Mouse (Mus musculus): ENCODE data around the gene Olfr1065. TPM values are rescaled to one million over a fixed set of nuclear protein-coding genes. Genes with fewer than 3 reads are reported as not detected.

Gene Olfr1065
- polyA plus RNA-seq (2012; rRNA removed), result not detected in 2 replicates

GRCm38 (mm10) chr2:86450491-86450890 is at the start of gene Olfr1065:
Gene Olfr1065, minus strand, starts transcription at chr2:86450591.

DNA sequence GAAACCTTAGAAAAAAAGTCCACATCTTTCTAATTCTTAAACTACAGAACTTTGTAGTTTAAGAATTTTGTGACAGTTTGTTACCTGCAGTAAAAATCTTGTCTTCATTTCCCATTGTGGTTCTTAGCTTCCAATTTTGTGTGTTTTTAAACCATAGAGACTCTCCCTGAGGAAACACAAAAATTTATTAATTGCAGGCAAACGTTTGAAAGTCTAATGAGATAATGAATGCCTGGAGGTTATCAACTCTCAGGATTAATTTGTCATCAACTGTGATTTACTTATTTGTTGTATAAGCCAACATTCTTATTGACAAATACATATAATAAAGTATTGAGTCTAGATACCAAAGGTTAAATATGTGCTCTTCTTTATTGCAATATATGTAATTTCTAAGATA is 36.9 kb upstream of the Olfr1065 start, which contains the start of gene Olfr228:
Gene Olfr228 (minus strand): TSS at position 101 of the 400 bp plus-strand sequence.

DNA sequence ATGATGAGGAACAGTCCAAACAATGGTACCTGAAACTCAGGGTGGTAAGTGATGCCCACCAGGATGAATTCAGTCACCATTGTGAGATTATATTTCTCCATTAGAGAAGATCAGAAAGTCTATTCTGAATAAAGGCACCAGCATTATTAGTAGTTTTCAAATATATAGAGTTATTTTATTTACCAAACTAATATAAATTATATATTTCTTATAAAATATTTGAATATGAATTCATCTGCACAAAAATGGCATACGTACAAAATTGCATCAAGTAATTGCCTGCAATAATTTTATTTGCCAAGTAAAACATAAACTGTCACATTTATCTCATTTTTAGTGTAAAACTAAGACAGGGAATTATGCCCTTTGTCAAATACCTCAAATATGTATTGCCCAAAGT is 5.8 kb upstream of the Olfr1065 start, which contains the start of gene Olfr1066:
Gene Olfr1066 (minus strand): TSS at position 101 of the 400 bp plus-strand sequence.

DNA sequence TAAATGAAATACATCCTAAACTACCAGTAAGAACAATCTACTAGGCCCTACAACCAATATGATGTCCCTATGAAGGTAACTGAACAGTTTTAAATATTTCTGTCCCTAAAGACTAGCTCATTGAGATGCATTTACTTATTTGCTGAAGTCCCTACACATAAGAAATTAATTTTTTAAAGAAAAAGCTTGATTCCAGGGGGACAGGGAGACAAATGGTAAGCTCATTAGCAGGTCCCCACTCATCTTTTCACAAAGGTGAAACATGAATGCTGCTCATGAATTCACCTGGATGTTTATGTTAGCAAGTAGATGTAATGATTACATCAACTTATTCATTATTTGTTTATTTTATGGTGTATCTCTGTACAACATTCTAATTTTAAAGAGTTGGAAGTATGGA is 23.7 kb downstream of the Olfr1065 start, which contains the start of gene Olfr1062:
Gene Olfr1062 (minus strand): TSS at position 101 of the 400 bp plus-strand sequence.

GRCm38 (mm10) chr2:86413950-86414349 is 36.4 kb downstream of the Olfr1065 start, which contains the start of gene Olfr1061:
Gene Olfr1061, minus strand, starts transcription at chr2:86414050.

Other genes with a start within 250 kb of the Olfr1065 start
- gene Olfr1045, start 247.6 kb downstream of the Olfr1065 start, polyA plus RNA-seq (2012; rRNA removed), result not detected in 2 replicates
- gene Olfr1046, start 231.3 kb downstream of the Olfr1065 start, polyA plus RNA-seq (2012; rRNA removed), result not detected in 2 replicates
- gene Olfr1047, start 219.2 kb downstream of the Olfr1065 start, polyA plus RNA-seq (2012; rRNA removed), result not detected in 2 replicates
- gene Olfr1048, start 210.3 kb downstream of the Olfr1065 start, polyA plus RNA-seq (2012; rRNA removed), result not detected in 2 replicates
- gene Olfr1049, start 192.3 kb downstream of the Olfr1065 start, polyA plus RNA-seq (2012; rRNA removed), result not detected in 2 replicates
- not detected in 2 replicates for gene Olfr1051, start 171.5 kb downstream of the Olfr1065 start, polyA plus RNA-seq (2012; rRNA removed)
- gene Olfr1052, start 158.1 kb downstream of the Olfr1065 start, polyA plus RNA-seq (2012; rRNA removed), result not detected in 2 replicates
- not detected in 2 replicates for gene Olfr1053, start 135.3 kb downstream of the Olfr1065 start, polyA plus RNA-seq (2012; rRNA removed)
- not detected in 2 replicates for gene Olfr1054, start 115.2 kb downstream of the Olfr1065 start, polyA plus RNA-seq (2012; rRNA removed)
- not detected in 2 replicates for gene Olfr1055, start 100.3 kb downstream of the Olfr1065 start, polyA plus RNA-seq (2012; rRNA removed)
- not detected in 2 replicates for gene Olfr1056, start 88.1 kb downstream of the Olfr1065 start, polyA plus RNA-seq (2012; rRNA removed)
- not detected in 2 replicates for gene Olfr1057, start 72.2 kb downstream of the Olfr1065 start, polyA plus RNA-seq (2012; rRNA removed)
- gene Olfr1058, start 62.0 kb downstream of the Olfr1065 start, polyA plus RNA-seq (2012; rRNA removed), result not detected in 2 replicates
- gene Olfr1061, start 36.5 kb downstream of the Olfr1065 start, polyA plus RNA-seq (2012; rRNA removed), result not detected in 2 replicates
- not detected in 2 replicates for gene Olfr1062, start 23.8 kb downstream of the Olfr1065 start, polyA plus RNA-seq (2012; rRNA removed)
- not detected in 2 replicates for gene Olfr1066, start 5.7 kb upstream of the Olfr1065 start, polyA plus RNA-seq (2012; rRNA removed)
- not detected in 2 replicates for gene Olfr228, start 36.8 kb upstream of the Olfr1065 start, polyA plus RNA-seq (2012; rRNA removed)
- gene Olfr1076, start 57.9 kb upstream of the Olfr1065 start, polyA plus RNA-seq (2012; rRNA removed), result not detected in 2 replicates
- gene Olfr1079, start 91.9 kb upstream of the Olfr1065 start, polyA plus RNA-seq (2012; rRNA removed), result not detected in 2 replicates
- not detected in 2 replicates for gene Olfr1080, start 107.6 kb upstream of the Olfr1065 start, polyA plus RNA-seq (2012; rRNA removed)
- gene Olfr1082, start 148.4 kb upstream of the Olfr1065 start, polyA plus RNA-seq (2012; rRNA removed), result not detected in 2 replicates
- not detected in 2 replicates for gene Olfr1084, start 189.1 kb upstream of the Olfr1065 start, polyA plus RNA-seq (2012; rRNA removed)
- not detected in 2 replicates for gene Olfr1085, start 211.4 kb upstream of the Olfr1065 start, polyA plus RNA-seq (2012; rRNA removed)
- gene Olfr1086, start 229.5 kb upstream of the Olfr1065 start, polyA plus RNA-seq (2012; rRNA removed), result not detected in 2 replicates
- gene Olfr1087, start 247.8 kb upstream of the Olfr1065 start, polyA plus RNA-seq (2012; rRNA removed), result not detected in 2 replicates